Mouse (Mus musculus) macrophage (primary cell): ENCODE measurements around the gene Fcrl5. TPM values are rescaled to one million over a fixed set of nuclear protein-coding genes. Genes with fewer than 3 reads are reported as not detected.

ENCODE experiments used
- H3K27ac ChIP-seq: fragments of 350-480 bp; formaldehyde crosslinking; 2 replicates; pipeline ENCODE4 v1.9.0; 2021
- H3K36me3 ChIP-seq: fragments of 350-480 bp; formaldehyde crosslinking; 2 replicates; pipeline ENCODE4 v1.9.0; 2021; ENCODE audit errors: inconsistent target
- H3K4me3 ChIP-seq: fragments of 350-480 bp; formaldehyde crosslinking; 2 replicates; pipeline ENCODE4 v1.9.0; 2021; ENCODE audit errors: inconsistent target
- H3K79me2 ChIP-seq: fragments of 350-480 bp; formaldehyde crosslinking; 2 replicates; pipeline ENCODE4 v1.9.0; 2021; ENCODE audit errors: inconsistent target
- WGBS: methylation state at CpG from one replicate; pipeline ENCODE4 v1.1.7; 2026; ENCODE audit warnings: inconsistent platforms; ENCODE audit not compliant: missing documents; 5-methylcytosine and 5-hydroxymethylcytosine counted together
- polyA plus RNA-seq: library from polyadenylated mRNA; stranded (reverse); fragments of 250-400 nt; gene quantifications from 3 replicates; pipeline ENCODE4 v1.2.4, GENCODE M21; 2018; ENCODE audit warnings: inconsistent platforms
- total RNA-seq, 78 experiments: library from RNA; depleted of rRNA; stranded (reverse); fragments of 250-400 nt; gene quantifications; 1 replicate in 9 of 78; 2 replicates in 24 of 78; 3 replicates in 43 of 78; 4 replicates in 2 of 78; pipeline ENCODE4 v1.2.4; 2018; ENCODE audit warnings: inconsistent platforms in 56 of 78

Fcrl5 gene
- 1 to 10 TPM in 10 of 26 experiments, under 1 TPM in 2, not detected in 14; 0.52 to 4.6 (median 1.5) TPM for total RNA-seq (2018; cell fraction: chromatin; rRNA removed)
- total RNA-seq (2018; cell fraction: cytosol; rRNA removed), result 1 to 10 TPM in 13 of 26 experiments, under 1 TPM in 12, not detected in 1; 0.05 to 7.7 (median 4.3) TPM
- 10 to 100 TPM in 1 of 26 experiments, 1 to 10 TPM in 12, under 1 TPM in 4, not detected in 9; 0.23 to 10.8 (median 4.3) TPM for total RNA-seq (2018; cell fraction: nucleus; rRNA removed)
- 0.11 TPM in 1 of 3 replicates, not detected in the others for polyA plus RNA-seq

DNA sequence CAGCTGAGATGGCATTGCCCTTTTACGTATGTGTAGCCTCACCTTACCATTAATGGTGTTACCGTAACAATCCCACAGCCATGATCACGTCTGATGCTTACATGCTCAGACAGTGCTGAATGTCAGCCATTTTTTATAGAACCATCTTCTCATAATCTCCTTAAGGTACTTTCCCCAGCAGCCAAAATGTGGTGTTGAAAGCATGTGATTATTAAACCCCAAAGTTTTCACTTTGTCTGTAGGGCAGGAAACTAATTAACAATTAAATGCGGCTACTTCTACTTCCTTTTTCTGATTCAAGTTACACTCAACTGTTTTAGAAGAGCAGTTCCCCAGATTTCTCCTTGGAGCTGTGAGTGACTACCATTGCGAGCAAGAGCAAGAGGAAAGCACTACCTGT, at the start of gene Fcrl5:
Fcrl5 (plus strand) TSS at position 295 of the 400 bp plus-strand sequence.
- WGBS, result 57% methylated on average over 5 of the region's 5 CpGs
- Histone ChIP-seq H3K4me3 (no peak within 1 kb of the TSS), H3K27ac (no peak within 1 kb of the TSS), H3K36me3 (no peaks in the 10 kb centered on the region), H3K79me2 (no peaks in the 10 kb centered on the region)

DNA sequence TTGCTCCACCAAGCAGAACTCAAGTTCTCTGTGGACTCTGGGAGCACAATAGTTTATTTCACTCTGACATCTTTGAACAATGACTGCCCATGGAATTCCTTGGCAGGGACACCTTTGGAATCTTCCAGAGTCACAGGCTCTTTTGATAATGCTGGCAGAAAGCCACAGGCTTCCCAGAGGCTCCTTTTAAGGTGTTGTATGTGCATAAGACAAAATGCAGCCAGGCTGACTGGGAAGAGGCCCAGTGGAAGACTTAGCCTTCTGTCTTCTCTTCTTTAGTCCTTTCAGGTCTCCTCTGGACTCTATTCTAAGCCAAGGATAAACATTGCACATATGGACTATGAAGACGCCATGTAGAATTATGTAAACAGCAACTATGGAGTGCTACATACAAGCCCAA, 44.6 kb upstream of the Fcrl5 start:
- Histone ChIP-seq H3K79me2 (no peaks in the 10 kb centered on the region), H3K27ac (no peak overlapping the region), H3K4me3 (no peak overlapping the region), H3K36me3 (peaks cover 23% of the 10 kb centered on the region; the same call in 1 of the 2 replicates)
- WGBS, result 93% methylated on average over 1 of the region's 1 CpGs

DNA sequence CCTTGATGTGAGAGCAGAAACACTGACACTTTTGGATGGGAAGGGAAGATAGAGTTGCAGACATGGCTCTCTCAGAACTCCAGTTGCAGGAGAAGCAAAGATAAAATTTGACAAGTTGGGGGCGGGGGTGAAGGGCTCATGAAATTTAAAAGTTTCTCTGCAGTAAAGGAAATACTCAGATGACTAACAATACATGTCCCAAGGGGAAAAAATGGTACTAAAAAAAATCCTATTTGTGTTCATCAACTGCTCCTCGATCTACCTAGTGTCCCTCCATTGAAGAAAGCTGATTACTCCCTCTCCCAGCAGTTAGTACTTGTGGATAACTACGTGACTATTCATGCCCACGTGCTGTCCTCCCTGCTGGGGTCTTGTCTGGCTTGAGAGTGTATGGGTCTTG, 36.8 kb upstream of the Fcrl5 start:
- H3K36me3 ChIP-seq, result no peaks in the 10 kb centered on the region
- H3K79me2 ChIP-seq, result no peaks in the 10 kb centered on the region
- H3K4me3 ChIP-seq, result no peak overlapping the region
- 92% methylated on average over 4 of the region's 4 CpGs for WGBS
- H3K27ac ChIP-seq, result no peak overlapping the region

DNA sequence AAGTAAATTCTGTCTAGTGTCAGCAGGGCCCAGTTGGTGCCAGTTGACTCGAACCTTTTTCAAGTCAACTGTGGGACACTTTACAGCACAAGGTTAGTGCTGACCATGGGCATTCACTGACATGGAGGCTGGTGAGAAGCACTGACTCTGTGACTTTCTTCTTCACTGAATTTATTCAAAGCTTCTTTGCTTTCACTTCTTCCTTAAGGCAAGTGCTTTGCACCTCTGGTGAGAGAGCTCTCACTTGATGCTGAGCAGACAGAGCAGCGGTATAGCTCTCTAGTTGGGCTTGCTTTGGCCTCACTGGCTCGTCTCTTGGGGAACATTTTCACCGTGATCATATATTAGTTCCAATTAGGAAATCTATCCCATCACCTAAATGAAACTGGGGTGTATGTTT, 35.7 kb upstream of the Fcrl5 start:
- H3K79me2 ChIP-seq, result no peaks in the 10 kb centered on the region
- no peak overlapping the region for H3K27ac ChIP-seq
- WGBS, result 85% methylated on average over 4 of the region's 4 CpGs
- no peak overlapping the region for H3K4me3 ChIP-seq
- H3K36me3 ChIP-seq, result no peaks in the 10 kb centered on the region

DNA sequence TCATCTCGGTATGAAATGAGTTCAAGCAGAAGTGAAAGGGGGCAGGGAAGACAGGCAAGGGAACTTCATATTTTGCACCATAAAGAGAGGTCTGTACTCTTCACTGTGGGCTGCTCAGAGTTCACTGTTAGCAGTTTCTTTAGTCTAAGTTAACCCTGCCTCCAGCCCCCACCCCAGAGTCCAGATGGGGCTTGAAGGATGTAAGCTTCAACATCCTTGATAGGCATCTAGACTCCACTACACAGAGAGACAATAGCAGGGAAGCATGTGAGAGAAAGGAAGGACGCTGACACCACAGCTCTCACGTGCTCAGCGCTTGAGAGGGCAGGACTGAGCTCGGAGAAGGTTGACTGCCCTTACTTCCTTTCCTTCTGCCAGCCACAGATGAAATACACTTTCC, 34.3 kb upstream of the Fcrl5 start:
- no peaks in the 10 kb centered on the region for H3K79me2 ChIP-seq
- WGBS, result 4% methylated on average over 5 of the region's 5 CpGs
- H3K4me3 ChIP-seq, result no peak overlapping the region
- H3K27ac ChIP-seq, result peak overlapping the region; percentile 85
- no peaks in the 10 kb centered on the region for H3K36me3 ChIP-seq

DNA sequence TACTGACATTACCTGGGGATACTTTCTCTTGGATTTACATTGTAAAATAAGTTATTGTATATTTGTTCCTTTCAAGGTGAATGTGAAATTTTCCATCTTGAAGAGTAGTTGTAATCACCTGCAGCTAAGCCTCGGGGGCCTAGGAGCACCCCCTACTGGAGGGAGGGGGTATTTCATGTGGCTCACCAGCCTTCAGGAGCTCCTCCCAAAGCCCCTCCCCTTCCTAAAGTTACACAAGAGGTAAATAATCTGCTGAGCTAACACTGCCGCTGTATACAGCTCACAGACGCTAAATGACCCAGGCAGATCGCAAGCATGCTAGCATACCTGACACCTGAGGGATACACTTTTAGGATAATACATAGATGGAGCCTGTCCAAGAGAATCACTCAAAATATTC, 27.4 kb upstream of the Fcrl5 start:
- no peak overlapping the region for H3K27ac ChIP-seq
- no peaks in the 10 kb centered on the region for H3K79me2 ChIP-seq
- H3K4me3 ChIP-seq, result no peak overlapping the region
- no peaks in the 10 kb centered on the region for H3K36me3 ChIP-seq
- 20% methylated on average over 4 of the region's 4 CpGs for WGBS

DNA sequence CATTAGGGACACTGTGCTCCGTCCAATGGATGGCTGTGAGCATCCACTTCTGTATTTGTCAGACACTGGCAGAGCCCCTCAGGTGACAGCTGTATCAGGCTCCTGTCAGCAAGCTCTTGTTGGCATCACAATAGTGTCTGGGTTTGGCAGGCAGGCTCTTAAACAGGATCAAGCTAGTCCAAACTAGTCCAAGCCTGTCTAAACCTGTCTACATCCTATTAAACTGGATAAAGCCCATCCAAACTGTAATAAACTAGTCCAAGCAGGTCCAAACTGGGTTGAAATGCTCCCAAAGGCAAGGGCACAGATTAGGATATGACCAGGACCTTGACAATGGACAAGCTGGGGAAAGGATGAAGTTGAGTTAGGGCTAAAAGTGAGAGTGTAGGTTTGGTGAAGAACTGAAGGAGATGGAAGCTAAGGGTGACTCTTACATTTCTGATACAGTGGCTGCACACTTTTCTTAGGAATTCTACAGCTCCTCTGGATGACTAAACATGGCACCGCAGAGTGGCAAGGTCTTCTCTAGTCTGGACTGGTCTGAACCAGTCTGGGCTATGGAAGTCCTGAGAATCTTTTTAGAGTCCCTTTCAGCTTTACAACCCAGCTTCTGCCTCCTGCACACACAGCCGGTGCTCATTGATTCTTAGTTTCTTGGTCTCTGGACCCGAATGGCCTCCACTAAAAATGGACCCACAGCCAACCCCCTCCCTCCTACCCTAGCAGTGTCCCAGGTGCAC, 26.2 kb upstream of the Fcrl5 start:
- Histone ChIP-seq H3K27ac (no peak overlapping the region), H3K4me3 (no peak overlapping the region), H3K36me3 (no peaks in the 10 kb centered on the region), H3K79me2 (no peaks in the 10 kb centered on the region)
- 89% methylated on average over 4 of the region's 4 CpGs for WGBS

DNA sequence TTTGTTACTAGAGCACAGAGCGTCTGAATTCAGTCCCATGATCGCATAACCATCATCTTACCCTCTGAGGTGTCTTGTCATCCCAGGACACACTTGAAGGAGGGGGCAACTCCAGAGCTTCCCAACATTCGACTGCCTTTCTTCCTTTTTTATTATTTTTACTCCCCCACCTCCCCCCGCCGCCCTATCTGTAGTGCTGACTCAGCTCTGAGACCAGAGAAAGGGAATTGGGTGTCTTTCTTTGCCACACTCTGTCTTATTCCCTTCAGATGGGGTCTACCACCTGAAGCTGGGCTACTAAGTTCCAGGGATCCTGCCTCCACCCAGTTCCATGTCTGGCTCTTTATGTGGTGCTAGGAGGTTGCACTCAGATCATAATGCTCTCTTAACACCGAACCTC, 25.0 kb upstream of the Fcrl5 start:
- Histone ChIP-seq H3K79me2 (no peaks in the 10 kb centered on the region), H3K4me3 (no peak overlapping the region), H3K36me3 (no peaks in the 10 kb centered on the region), H3K27ac (no peak overlapping the region)
- WGBS, result 76% methylated on average over 6 of the region's 6 CpGs

DNA sequence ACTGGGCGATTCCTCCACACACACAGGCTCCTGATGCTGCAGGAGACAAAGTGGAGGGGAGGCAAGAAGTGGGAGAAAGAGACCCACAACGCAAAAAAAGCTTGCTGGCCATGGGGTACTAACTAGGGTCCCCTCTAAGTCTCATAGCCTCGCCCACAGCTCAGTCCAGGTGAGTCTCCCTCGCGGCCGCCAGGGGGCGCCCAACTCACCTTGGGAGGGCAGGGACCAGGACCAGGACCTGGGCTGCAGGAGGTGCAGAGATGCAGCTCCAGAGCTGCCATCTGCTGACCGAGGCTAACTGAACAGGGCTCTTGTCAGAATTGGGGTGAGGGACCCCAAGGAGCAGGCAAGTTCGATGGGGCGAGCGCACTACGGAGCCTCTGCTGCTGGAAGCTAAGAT, 24.4 kb upstream of the Fcrl5 start:
- no peak overlapping the region for H3K27ac ChIP-seq
- H3K79me2 ChIP-seq, result no peaks in the 10 kb centered on the region
- H3K4me3 ChIP-seq, result no peak overlapping the region
- WGBS, result 26% methylated on average over 12 of the region's 12 CpGs
- no peaks in the 10 kb centered on the region for H3K36me3 ChIP-seq

DNA sequence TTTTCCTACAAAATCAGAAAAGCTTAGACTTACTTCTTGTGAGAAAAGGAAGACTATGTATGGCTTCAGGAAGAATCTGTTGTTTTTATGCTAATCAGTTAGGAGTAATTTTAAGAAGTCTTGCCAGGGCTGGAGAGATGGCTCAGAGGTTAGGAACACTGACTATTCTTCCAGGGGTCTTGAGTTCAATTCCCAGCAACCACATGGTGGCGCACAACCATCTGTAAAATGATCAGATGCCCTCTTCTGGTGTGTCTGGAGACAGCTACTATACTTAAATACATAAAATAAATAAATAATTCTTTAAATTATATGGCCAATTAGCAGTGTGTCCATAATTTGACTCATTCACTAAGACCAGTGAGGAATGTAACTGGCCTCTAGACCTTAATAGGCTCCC, 14.9 kb upstream of the Fcrl5 start:
- Histone ChIP-seq H3K4me3 (no peak overlapping the region), H3K79me2 (no peaks in the 10 kb centered on the region)
- WGBS, result 90% methylated on average over 1 of the region's 1 CpGs

DNA sequence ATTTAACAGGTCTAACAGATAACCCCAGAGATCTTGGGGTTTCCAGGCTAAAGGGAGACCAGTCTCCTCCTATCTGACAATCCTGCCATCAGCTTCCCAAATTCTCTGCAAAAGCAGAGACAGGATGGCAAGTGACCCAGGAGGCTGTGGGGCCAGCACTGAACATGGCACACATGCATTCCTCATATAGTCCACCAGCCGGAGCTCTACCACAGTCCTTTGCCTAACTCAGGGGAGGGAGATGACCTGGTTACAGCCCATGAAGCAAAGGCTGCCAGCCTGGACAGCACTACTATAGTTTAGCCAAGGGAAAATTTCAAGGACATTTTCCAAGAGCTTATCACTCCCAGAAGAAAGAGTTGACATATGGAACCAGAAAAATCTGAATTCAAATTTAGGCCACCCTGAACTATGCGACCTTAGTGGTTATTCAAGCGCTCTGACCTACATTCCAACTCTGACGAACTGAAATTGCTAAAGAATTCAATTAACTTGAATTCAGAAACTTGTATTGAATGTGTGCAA, 13.1 kb upstream of the Fcrl5 start:
- WGBS, result 90% methylated on average over 4 of the region's 4 CpGs
- no peak overlapping the region for H3K27ac ChIP-seq
- no peaks in the 10 kb centered on the region for H3K79me2 ChIP-seq
- no peak overlapping the region for H3K4me3 ChIP-seq
- no peaks in the 10 kb centered on the region for H3K36me3 ChIP-seq

More for the DNA sequence above, 14.9 kb upstream of the Fcrl5 start:
- H3K36me3 ChIP-seq, result no peaks in the 10 kb centered on the region
- H3K27ac ChIP-seq, result no peak overlapping the region

DNA sequence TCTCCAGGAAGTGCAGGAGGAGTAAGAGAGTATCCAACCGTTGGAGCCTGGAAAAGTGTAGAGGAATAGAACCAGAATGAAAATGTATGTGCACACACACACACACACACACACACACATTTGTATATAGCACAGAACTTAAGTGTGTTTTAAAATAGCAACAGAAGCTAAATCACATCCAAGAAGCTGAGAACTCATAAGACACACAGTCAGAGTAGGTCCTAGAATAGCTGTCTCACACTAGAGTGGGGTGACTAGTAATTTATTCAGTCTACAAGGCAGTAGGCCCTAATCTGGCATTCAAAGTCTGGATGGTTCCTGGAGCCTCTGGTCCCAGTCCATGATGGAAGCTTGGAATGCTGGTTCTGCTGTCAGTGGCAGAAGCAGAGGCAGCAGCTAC, 5.0 kb downstream of the Fcrl5 start:
- Histone ChIP-seq H3K79me2 (no peaks in the 10 kb centered on the region), H3K27ac (no peak overlapping the region), H3K4me3 (no peak overlapping the region), H3K36me3 (no peaks in the 10 kb centered on the region)
- 83% methylated on average over 1 of the region's 1 CpGs for WGBS

DNA sequence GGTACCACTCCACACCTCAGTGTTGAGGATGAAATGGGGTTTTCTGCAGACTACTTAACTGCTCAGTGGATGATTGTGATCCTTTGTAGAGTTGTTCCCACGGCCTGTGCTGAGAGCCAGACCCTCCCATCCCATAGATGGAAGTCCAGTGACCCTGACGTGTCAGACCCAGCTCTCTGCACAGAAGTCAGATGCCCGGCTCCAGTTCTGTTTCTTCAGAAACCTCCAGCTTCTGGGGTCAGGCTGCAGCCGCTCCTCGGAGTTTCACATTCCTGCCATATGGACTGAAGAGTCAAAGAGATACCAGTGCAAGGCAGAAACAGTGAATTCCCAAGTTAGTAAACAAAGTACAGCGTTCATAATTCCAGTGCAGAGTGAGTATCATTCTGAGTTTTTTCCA, 8.4 kb downstream of the Fcrl5 start:
- H3K36me3 ChIP-seq, result no peaks in the 10 kb centered on the region

DNA sequence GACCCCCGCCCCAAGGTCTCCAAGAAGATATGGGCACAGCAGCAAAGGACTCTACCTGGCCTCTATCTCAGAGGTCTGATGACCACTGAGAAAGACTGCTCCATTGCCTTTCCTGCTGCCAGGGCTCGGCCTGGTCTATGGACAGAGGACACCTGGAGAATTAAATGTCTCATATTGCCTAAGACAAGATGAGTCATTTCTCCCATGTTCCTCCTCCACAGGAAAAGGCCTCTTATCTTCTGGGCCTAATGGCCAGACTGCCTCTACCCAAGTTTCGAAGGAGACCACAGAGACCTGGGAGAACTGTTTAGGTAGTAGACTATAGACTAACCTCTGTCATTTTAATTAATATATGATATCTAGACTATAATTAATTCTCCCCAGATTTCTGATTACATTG, 29.9 kb downstream of the Fcrl5 start:
- H3K36me3 ChIP-seq, result no peaks in the 10 kb centered on the region
- H3K27ac ChIP-seq, result no peak overlapping the region
- 63% methylated on average over 3 of the region's 3 CpGs for WGBS
- no peaks in the 10 kb centered on the region for H3K79me2 ChIP-seq
- H3K4me3 ChIP-seq, result no peak overlapping the region

More for the DNA sequence above, 8.4 kb downstream of the Fcrl5 start:
- WGBS, result 89% methylated on average over 6 of the region's 6 CpGs
- H3K27ac ChIP-seq, result no peak overlapping the region
- H3K4me3 ChIP-seq, result no peak overlapping the region
- H3K79me2 ChIP-seq, result no peaks in the 10 kb centered on the region

DNA sequence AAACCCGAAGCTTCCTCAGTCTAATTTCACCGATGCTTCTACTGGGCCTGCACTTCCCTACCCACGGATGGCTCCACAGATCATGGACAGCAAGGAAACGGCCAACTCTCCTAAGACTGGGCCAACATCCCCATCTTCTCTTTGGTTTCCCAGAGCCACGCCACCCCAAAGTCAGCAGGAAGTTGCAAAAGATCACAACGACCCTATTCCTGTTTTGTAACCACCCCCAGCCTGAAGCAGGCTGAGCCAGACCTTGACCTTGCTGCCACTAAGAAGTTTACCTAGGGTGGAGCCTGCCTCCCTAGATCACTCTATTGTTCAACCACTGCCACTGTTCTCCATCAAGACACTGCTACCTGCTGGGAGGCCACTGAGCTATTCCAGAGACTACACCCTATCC, 31.4 kb downstream of the Fcrl5 start:
- 20% methylated on average over 6 of the region's 6 CpGs for WGBS
- H3K27ac ChIP-seq, result no peak overlapping the region
- H3K4me3 ChIP-seq, result no peak overlapping the region
- H3K79me2 ChIP-seq, result no peaks in the 10 kb centered on the region
- H3K36me3 ChIP-seq, result no peaks in the 10 kb centered on the region
